Mouse (Mus musculus): ENCODE results near the gene Creb3l4. TPM values are rescaled to one million over a fixed set of nuclear protein-coding genes. Genes with fewer than 3 reads are reported as not detected.
"Not testable (repeated sequence)": the region's sequence is repeated elsewhere in the genome, so short reads cannot be mapped to it uniquely, and the experiment has no call there.

Creb3l4 gene
- total RNA-seq (2021): under 1 TPM in 1 of 2 experiments, not detected in 1; 0.35 TPM
- long read RNA-seq, experiment 1, partial matches to known transcripts: 1 of 1 reads
- long read RNA-seq, experiment 1, other reads (novel, unspliced or antisense): 0 of 1 reads
- long read RNA-seq, experiment 2: 0 reads

- no peak for DNase-seq
These were observed at the start of gene Creb3l4 for GRCm38 (mm10) chr3:90242984-90243775. Creb3l4 (minus strand) TSS chr3:90243512.

- peak; percentile 99 for DNase-seq
These were observed 49.3 kb upstream of the Creb3l4 start, which contains the start of gene Gatad2b for GRCm38 (mm10) chr3:90292345-90293275. Gatad2b (plus strand) TSS chr3:90293178.

GRCm38 (mm10) chr3:90291982-90292344 is 48.7 kb upstream of the Creb3l4 start:
- no peak for DNase-seq

- DNase-seq: no peak
These were observed 47.3 kb upstream of the Creb3l4 start for GRCm38 (mm10) chr3:90290602-90291001.

- not testable (repeated sequence) for DNase-seq
These were observed 46.1 kb upstream of the Creb3l4 start for GRCm38 (mm10) chr3:90289403-90289802.

- DNase-seq: no peak
These were observed 40.8 kb upstream of the Creb3l4 start for GRCm38 (mm10) chr3:90284150-90284549.

- DNase-seq: no peak
These were observed 37.4 kb upstream of the Creb3l4 start for GRCm38 (mm10) chr3:90280708-90281107.

- DNase-seq: no peak
These were observed 36.4 kb upstream of the Creb3l4 start for GRCm38 (mm10) chr3:90279743-90280142.

GRCm38 (mm10) chr3:90279216-90279615 is 35.9 kb upstream of the Creb3l4 start:
- DNase-seq: no peak

- no peak for DNase-seq
These were observed 34.9 kb upstream of the Creb3l4 start for GRCm38 (mm10) chr3:90278211-90278610.

- DNase-seq: no peak
These were observed 34.5 kb upstream of the Creb3l4 start for GRCm38 (mm10) chr3:90277793-90278192.

- DNase-seq: no peak
These were observed 33.5 kb upstream of the Creb3l4 start for GRCm38 (mm10) chr3:90276858-90277257.

- DNase-seq: no peak
These were observed 32.0 kb upstream of the Creb3l4 start for GRCm38 (mm10) chr3:90275286-90275685.

- no peak for DNase-seq
These were observed 30.5 kb upstream of the Creb3l4 start for GRCm38 (mm10) chr3:90273855-90274254.

GRCm38 (mm10) chr3:90272170-90272569 is 28.9 kb upstream of the Creb3l4 start:
- no peak for DNase-seq

- DNase-seq: no peak
These were observed 27.5 kb upstream of the Creb3l4 start for GRCm38 (mm10) chr3:90270784-90271183.

GRCm38 (mm10) chr3:90268971-90269370 is 25.7 kb upstream of the Creb3l4 start:
- no peak for DNase-seq

- DNase-seq: no peak
These were observed 24.9 kb upstream of the Creb3l4 start for GRCm38 (mm10) chr3:90268190-90268589.

GRCm38 (mm10) chr3:90266901-90267775 is 23.8 kb upstream of the Creb3l4 start:
- no peak for DNase-seq

GRCm38 (mm10) chr3:90265932-90266741 is 22.8 kb upstream of the Creb3l4 start:
- DNase-seq: peak; percentile 76
